Mouse (Mus musculus): Measurements from ENCODE around the gene Atp6ap1.

- TF ChIP-seq CTCF (IDR thresholded peaks at IDR 0.05; ENCODE audit: low read depth, low read length), result no peak
- no peak for TF ChIP-seq POLR2A (IDR thresholded peaks at IDR 0.05; ENCODE audit: insufficient read depth, low read length)
- no peak for TF ChIP-seq EP300 (IDR thresholded peaks at IDR 0.05; ENCODE audit: insufficient read depth, low read depth, low read length)
These were observed 15.0 kb upstream of the Atp6ap1 start, which contains the start of the genes Taz and Dnase1l1 for GRCm38 (mm10) chrX:74281732-74282394.
